Mouse (Mus musculus) ES-Bruce4 (cell line): ENCODE measurements around the gene Cfap74.

ENCODE experiments used
- CTCF ChIP-seq: IDR thresholded peaks from one replicate; pipeline ENCODE4 v1.8.1; 2011; ENCODE audit warnings: low read depth, low read length
- POLR2A ChIP-seq: IDR thresholded peaks from one replicate; pipeline ENCODE4 v1.8.1; 2011; ENCODE audit warnings: low read length; ENCODE audit not compliant: insufficient read depth

DNA sequence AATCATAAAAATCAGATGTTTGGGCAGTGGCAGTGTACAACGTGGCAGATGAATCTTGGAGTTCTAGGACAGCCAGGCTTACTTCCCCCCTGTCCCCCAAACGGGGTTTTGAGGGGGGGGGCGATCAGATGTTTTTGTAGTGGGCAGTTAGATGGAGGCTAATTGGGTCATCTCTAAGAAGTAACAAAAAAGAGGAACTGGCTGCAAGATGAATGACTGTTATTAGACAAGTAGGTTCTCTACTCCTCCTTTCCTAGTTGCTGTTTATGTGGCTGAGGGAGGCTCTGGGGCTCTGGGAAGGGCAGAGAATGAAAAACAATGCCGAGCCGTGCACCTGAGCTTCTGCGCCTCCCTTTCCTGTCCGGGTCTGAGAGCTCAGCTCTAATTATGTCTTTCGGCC lies 96.1 kb downstream of the Cfap74 start:
- TF ChIP-seq POLR2A (no peak), CTCF (no peak)
